Mouse (Mus musculus) thymus, adult 2 months (tissue): Measurements from ENCODE around the gene Kif12.

Experiments
- CTCF ChIP-seq: fragments of 200-500 bp; IDR thresholded peaks from 2 replicates; pipeline ENCODE4 v1.5.1; 2012; ENCODE audit warnings: mild to moderate bottlenecking, control low read depth, low read length, moderate library complexity, borderline replicate concordance; ENCODE audit not compliant: control insufficient read depth, poor library complexity, insufficient read depth; ENCODE audit errors: extremely low read depth
- POLR2A ChIP-seq: fragments of 200-500 bp; IDR thresholded peaks from 2 replicates; pipeline ENCODE4 v1.6.1; 2012; ENCODE audit warnings: mild to moderate bottlenecking, low read length, control low read depth, moderate library complexity; ENCODE audit not compliant: control insufficient read depth, poor library complexity, insufficient read depth; ENCODE audit errors: extremely low read depth

DNA sequence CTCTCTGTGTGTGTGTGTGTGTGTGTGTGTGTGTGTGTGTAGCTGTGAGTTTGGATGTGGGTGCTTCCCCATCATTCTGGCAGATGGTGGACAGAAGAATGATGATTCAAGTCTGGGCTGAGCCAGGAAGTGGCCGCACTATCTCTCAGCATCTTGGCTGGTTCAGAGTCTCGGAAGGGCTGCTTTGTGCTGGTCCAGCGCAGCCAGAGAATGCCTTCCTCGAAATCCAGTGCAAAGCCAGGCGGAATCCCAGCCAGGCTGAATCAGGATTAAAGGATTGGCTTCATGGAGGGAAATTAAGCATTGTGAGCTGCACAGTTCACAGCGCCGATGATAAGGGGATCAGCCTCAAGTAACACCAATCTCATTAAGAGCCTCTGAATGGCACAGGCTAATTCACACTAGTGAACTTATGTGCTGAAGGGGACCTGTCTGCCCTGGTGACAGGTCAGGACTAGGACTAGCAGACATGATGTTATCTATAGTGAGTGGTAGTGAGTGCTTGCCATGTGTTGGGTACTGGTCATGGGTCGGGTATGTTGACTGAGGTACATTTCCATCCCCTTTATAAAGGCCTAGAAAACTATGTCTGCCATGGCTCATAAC, 47.0 kb downstream of the Kif12 start:
- TF ChIP-seq POLR2A = no peak
- TF ChIP-seq CTCF = no peak
